Mouse (Mus musculus) c-Kit-negative CD71-positive TER-119-positive erythroid progenitor cells, embryonic 14.5 days (primary cell): ENCODE measurements at regions not wholly inside any gene's neighbourhood (a gene's known extent, or its start where the extent isn't known, plus 50 kb on each side); places are given as distances from the start of the nearest gene placed in this dataset.

Source experiments
- DNase-seq: peaks from one replicate; pipeline ENCODE4 v3.0.0-alpha.2; 2013; ENCODE audit warnings: low read depth, low spot score

- DNase-seq: no peak
Measured at GRCm38 (mm10) chr6:51162208-51163082, 270.0 kb upstream of the Nfe2l3 start.

- no peak for DNase-seq
Measured at GRCm38 (mm10) chr6:51163266-51163665, 269.2 kb upstream of the Nfe2l3 start.

DNA sequence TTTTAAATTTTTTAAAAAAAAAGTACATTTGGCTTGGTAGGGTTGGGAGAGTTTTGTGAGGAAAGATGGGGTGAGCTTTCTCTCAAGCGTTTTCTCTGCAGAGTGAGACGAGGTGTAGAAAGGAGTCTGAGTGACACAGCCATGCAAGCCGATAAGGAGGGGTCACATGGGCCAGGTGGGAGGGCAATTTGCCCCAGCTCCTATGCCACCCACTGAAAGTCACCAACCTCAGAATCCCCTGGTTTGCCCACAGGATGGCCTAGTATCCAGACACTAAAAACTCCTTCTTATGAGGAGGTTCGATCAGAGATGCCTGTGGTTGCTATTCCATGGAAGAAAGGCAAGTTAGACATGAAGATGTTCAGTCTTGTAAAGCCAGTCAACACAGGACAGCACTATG, 268.6 kb upstream of the Nfe2l3 start:
- no peak for DNase-seq

GRCm38 (mm10) chr6:51167028-51167427, 265.4 kb upstream of the Nfe2l3 start:
- no peak for DNase-seq

- peak; percentile 51 for DNase-seq
Measured at GRCm38 (mm10) chr6:51168048-51168447, 264.4 kb upstream of the Nfe2l3 start.

DNA sequence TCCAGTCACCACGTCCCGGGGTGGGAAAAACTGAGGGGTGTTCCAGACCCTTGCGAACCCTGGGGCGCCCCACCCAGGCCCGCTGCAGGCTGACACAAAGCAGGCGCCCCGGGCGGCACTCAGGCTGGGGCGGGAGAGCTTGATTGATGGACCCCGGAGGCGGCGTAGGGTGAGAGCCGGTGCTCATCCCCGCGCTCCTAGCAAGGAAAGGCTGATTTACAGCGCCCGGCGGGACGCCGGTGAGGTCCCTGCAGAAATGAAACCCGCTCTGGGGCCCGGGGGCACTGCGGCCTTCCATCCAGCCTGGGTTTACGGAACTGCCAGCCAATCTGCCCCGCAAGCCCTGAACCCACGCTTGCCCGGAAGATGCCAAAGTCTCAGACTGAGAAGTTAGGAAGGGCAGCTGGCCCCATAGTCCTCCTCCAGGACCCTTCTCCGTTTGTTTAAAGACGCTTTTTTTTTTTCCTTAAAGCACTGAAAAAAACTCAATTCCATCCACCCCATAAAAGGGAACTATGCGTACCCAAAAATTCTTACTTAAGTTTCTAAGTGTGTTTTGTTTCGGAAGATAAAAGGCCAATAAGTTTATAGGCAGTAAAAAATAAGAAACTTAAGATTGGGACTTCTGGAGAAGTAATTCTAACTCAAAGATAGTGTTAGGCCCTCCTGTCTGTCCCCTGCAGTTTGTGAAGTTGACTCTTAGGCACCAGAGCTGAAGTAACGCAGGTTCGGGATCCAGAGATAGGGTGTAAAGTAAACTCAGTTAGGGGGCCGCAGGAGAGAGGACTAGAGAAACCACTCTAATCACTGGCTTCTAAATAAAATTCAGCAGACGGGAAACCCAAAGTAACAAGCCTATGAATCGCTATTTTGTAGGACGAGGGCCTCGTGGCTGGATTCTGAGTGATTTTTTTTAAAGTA, 263.4 kb upstream of the Nfe2l3 start:
- DNase-seq: no peak

DNA sequence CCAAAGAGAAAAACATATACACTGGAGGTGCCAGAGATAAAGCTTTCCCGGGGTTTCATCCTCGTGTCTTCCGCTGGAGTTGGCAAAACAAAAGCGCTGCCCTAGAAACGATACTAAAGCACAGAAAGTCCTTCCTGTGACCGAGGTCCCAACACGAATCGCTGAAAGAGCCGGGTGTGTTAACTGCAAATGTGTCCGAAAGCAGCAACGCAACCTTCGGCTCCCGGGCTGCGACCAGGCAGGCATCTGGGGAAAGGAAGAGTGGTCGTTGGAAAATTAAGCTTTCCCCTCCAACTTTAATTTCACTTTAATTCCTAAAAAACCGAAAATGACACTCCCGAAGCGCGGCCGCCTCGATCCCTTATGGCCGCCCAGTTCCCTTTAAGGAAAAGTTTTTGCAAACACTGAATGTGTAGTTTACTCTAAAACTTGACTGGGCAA, 262.5 kb upstream of the Nfe2l3 start:
- no peak for DNase-seq

DNA sequence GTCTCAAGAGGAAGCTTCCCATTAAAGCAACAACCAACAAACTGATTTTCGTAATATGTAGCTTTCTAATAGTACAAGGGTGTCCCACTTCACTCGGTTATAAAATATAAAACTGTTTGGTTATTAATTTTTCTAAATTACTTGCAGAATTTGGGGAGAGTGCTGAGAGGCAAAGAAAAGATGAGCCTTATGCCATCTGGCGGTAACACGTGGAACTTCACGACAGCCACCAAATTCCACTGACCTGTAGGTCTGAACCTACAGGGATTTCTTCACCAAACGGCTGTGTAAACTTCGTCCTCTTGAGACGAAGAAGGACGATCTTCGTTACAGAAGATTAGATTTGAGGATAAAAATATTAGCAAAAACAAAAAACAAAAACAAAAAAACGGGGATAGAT, 262.1 kb upstream of the Nfe2l3 start:
- DNase-seq: peak; percentile 58

GRCm38 (mm10) chr6:51170871-51171270, 261.6 kb upstream of the Nfe2l3 start:
- DNase-seq: peak; percentile 61

GRCm38 (mm10) chr6:51171761-51172160, 260.7 kb upstream of the Nfe2l3 start:
- DNase-seq: no peak

GRCm38 (mm10) chr6:51172331-51172791, 260.1 kb upstream of the Nfe2l3 start:
- DNase-seq: no peak

GRCm38 (mm10) chr6:51172856-51173619, 259.4 kb upstream of the Nfe2l3 start:
- peak; percentile 52 for DNase-seq

- DNase-seq: no peak
Measured at GRCm38 (mm10) chr6:51173620-51174442, 258.6 kb upstream of the Nfe2l3 start.

DNA sequence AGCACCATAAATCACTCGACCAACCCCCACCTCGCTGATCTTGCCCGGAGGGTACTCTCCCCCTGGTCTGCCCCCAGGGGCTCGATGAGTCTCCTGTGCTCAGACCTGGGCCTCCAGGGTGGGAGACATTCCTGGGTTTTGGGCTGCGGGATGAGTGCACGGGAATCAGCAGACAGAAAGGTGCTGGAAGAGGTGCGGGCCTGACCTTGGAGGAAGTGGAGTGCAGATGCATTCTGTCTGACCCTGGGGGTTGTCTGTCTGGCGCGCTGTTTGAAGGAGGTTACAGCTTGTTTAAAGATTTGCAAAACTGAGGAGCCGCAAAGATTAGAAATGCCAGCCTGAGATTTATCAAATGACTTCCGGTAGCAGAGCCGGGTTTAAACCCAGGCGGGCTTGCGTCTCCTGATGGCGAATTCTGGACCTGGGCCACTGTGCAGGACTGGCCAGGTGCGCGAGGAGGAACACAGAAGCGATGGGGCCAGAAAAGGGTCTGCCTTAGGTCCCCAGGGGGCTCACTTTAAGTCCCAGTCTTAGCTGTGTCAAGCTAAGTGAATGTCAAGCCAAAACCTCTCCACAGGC, 257.9 kb upstream of the Nfe2l3 start:
- DNase-seq: no peak

GRCm38 (mm10) chr6:51175616-51176590, 256.6 kb upstream of the Nfe2l3 start:
- no peak for DNase-seq

DNA sequence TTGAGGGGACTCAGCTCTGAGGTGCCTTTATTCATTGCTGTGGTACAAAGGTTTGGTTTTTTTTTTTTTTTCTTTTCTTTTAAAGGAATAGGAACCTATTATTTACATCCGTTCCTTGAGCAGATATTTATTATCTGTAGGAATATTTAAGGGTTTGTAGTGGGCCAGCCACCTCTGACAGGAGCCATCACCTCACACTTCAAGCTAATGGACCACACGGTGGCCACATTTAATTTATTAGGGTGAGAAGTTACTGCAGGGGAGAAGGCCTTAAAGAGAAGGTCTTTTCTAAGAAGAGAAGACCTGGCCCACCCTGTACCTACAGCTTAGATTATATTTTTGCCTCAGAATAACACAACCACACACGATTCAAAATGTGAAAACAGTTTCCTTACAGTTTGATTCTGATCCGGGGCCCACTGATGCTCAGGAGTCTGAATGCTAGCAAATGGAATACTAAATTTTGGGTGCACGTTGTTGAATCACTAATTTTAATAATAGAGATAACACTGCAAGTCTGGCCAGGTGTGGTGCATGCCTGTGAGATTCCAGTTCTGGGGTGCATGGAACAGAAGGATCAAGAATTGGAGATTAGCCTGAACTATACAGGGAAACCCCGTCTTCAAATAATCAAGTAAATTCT, 255.6 kb upstream of the Nfe2l3 start:
- DNase-seq: no peak

DNA sequence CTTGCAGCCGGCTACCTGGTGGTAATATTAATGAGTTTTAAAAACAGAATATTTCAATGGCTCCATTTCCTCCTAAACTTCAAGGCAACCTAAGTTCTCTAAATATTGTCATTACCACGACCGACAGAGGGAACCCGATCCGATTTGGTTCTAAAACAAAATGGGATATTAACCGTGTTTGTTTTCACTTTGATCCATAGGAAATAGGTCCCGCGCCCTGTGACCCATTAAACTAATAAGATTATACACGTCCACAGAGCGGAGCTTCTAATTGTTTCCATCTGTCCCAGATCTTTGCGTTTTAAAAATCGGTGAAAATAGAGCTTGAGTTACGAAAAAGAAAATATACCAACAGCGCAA, 254.8 kb upstream of the Nfe2l3 start:
- DNase-seq: no peak

DNA sequence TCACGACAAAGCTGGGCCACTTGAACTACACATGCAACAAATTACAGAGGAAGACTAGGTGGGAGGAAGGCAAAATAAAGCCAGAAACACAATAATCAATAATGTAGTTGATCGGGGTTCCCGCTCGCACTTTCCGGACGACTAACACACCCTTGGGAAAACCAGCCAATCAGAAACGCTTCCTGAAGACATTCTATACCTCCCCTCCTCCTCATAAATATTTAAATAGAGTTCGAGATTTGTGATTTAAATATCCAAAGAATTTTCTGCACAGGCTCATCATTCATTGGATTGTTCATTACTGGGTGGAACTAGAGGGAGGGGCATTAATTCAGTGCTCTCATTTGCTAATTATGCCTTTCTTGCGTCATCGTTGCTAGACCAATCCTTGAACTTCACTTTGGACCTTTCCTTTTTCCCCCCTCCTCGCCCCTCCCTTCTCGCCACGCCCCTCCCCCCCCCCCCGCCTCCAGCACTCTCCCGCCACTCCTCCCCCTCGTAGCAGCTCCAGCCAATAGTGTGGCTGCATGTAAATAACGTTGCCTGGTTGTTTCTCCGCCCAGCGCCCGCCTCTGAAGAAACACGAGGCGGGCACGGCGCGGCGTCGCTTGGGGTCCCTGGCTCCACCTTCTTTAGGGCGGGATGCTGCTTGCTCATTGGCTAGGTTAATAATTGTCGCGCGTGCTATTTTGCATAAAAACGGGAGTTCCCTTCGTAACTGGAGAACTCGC, 254.2 kb upstream of the Nfe2l3 start:
- peak; percentile 71 for DNase-seq
